Mouse (Mus musculus) olfactory bulb, adult 2 months (tissue): ENCODE measurements at regions not wholly inside any gene's neighbourhood (a gene's known extent, or its start where the extent isn't known, plus 50 kb on each side); places are given as distances from the start of the nearest gene placed in this dataset.

ENCODE experiments used
- CTCF ChIP-seq: fragments of 200-500 bp; IDR thresholded peaks from 2 replicates; pipeline ENCODE4 v1.5.1; 2012; ENCODE audit warnings: low read depth, mild to moderate bottlenecking, low read length, moderate library complexity; ENCODE audit not compliant: insufficient read depth
- POLR2A ChIP-seq: fragments of 200-500 bp; IDR thresholded peaks from 2 replicates; pipeline ENCODE4 v1.6.1; 2012; ENCODE audit warnings: mild to moderate bottlenecking, low read depth, low read length, moderate library complexity; ENCODE audit not compliant: insufficient read depth

DNA sequence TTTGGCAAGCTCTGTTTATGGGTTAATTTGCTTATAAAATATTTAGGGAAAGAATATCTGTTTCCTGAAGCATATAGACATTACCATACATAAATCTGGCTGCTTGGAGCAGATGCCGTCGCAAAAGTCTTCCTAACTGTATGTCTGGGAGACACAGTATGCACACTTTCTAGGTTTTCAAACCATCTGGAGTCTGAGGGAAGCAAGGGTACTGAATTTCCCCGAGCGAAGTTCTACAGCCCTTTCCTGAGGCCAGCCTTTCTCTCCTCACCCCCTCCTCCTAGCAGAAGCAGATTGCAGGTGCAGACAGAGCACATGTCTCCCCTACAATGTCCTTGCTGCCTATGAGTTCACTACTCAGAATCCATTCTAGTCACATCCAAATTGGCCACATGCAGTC, 338.8 kb upstream of the Arglu1 start:
- TF ChIP-seq CTCF: no peak
- no peak for TF ChIP-seq POLR2A
